Mouse (Mus musculus) T-cell, adult 2 months (primary cell): ENCODE data around the gene Arhgef3.

ENCODE experiments used
- DNase-seq: peaks from one replicate; pipeline ENCODE4 v3.0.0; 2022; ENCODE audit warnings: low spot score

The Arhgef3 gene

DNA sequence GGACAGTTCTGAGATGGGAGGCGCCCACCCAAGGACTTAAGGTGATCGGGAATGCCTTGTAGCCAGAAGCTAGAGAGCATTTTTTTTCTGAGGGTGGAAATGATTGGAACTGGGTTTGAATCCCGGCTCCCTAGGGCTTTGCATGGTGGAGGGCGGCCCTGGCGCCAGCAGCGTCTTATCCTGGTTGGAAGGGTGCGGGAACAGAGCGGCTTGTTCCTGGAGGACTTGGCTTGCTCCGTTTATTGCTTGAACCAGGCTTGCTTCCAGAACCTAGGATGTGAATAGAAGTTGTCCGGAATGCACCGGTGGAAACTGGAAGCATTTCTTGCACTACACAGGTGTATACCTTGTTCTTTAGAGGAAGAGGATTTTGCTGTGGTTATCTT is 569 bp downstream of the Arhgef3 start:
- no peak for DNase-seq

DNA sequence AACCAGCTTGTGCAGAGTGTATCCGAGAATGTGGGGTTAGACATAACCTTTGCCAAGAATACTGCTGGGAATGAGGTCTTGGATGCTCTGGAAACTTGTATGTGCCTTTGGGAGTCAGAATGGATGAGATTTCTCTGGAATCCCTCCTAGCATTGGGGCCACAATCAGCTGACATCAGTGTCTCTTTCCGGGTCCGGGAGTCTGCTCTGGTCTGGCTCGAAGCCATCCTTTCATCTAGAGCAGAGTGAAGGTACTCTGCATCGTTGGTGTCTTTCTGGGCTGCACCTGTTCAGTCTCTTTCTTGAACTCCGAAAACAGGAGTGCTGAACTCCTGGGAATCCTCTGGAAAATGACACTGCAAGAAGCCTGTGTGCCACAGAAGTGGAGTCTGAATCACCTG is 1.3 kb downstream of the Arhgef3 start:
- DNase-seq: no peak

- no peak for DNase-seq
These were observed 2.0 kb downstream of the Arhgef3 start for GRCm38 (mm10) chr14:27116577-27117165.

DNA sequence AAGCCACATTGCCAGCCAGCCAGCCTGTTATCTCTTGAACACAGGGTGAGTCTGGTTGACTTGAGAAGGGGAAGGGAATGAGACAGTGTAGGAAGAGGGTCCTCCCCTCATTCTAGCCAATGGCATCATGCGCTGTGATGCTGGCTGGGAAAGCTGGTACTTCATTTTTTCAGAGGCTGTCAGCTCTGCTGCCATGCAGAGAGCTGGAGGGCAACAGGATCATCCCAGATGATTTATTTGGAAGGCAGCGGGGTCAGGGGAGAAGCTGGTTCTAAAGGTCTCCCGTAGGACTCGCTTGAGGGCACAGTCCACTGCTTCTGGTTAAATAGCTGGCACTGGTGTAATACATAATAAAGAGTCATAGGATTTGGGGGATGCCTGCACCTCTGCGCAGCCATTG is 3.8 kb downstream of the Arhgef3 start:
- DNase-seq: no peak

- no peak for DNase-seq
These were observed 7.9 kb downstream of the Arhgef3 start for GRCm38 (mm10) chr14:27122646-27123045.

GRCm38 (mm10) chr14:27123543-27123942 is 8.8 kb downstream of the Arhgef3 start:
- no peak for DNase-seq

DNA sequence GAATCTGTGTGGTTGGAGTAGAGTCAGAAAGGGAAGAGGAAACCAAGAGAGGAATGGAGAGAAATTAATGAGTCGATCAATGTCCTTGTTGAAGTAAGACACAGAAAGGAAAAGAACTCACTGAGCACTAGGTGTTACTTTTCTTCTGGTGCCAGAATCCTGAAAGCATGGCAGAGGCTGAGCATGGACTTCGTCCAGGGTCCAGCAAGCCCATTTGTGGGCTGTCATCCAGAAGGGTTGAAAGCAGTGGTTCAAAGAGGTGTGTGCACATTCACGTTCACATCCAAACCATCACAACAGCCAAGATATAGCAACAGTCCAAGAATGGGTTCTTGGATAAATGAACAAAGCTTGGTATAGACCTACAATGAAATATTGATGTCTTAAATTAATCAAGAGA is 15.3 kb downstream of the Arhgef3 start:
- no peak for DNase-seq

GRCm38 (mm10) chr14:27130676-27131075 is 16.0 kb downstream of the Arhgef3 start:
- DNase-seq: no peak

DNA sequence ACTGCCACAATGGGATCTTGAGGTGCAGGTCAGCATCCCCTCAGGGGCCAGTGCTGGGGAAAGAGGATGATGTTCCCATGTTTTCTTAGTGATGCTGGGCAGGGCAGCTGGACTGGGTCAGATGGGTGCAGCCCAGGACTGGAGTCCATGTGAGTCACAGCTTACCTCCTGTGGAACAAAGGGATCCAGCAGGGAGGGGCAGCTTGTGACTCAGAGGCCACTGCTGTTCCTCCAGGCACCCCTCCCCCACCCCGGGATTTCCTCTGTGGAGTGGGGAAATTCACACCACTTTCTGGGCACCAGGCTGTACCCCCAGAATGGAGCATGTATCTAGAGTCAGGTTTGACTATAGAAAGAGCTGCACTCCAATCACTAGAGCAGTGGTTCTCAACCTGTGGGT is 16.8 kb downstream of the Arhgef3 start:
- DNase-seq: no peak

DNA sequence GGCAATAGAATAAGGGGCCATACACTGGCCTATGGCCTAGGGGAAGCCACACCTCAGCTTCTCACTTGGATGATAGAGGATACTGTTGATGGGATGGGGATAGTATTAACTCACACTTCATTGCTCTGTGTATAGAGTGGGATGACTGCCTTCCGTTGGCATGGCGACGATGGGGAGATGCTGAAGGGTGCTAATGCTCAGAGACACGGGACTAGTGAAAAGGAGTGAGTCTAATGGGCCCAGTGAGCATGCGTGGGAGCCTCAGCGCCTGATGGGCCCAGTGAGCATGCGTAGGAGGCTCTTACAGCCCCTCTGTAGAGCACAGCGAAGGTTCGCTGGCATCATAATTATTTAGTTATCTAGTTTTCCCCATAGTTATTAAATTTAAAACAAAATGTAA is 24.2 kb downstream of the Arhgef3 start:
- DNase-seq: no peak

GRCm38 (mm10) chr14:27139968-27140367 is 25.3 kb downstream of the Arhgef3 start:
- no peak for DNase-seq

GRCm38 (mm10) chr14:27141486-27141885 is 26.8 kb downstream of the Arhgef3 start:
- no peak for DNase-seq

GRCm38 (mm10) chr14:27142680-27143079 is 28.0 kb downstream of the Arhgef3 start:
- no peak for DNase-seq

DNA sequence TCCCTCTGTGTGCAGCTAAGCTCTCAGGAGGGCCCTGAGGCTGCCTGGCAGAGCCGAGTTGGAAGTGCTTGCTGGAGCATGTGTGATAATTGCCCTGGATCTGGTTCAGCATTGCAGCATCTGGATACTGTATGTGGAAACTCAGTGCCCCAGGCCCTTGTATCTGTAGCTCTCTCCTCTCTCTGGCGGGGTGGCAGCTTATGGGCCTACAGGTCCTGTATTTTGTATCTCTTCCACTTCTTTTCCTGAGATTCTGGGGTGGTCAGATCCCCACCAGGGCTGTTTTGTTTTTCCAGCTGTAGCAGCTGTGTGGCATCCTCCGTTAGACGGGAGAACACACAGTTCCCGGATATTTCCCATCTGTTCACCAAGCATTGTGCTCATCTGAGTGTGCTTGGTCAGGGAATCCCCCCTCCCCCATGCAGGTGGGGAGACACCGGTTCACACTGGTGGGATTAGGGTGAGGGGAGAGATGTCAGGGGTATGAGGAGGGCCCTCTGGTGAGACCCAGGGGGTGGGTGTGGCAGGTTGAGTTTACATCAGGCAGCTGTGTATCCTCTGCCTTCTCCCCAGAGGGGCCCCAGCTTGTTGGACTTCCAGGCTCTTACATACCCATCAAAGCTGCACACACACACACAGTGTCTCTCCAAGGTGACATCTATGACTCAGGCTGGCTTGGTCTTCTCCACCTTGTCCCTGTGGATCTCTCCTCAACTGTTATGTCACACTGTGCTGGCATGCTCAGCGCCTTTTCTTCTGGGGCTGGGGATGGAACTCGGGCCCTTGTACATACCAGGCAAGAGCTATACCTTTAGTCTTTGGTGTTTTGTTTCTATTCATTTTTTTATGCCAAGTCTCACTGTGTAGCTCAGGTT is 30.7 kb downstream of the Arhgef3 start:
- DNase-seq: no peak

DNA sequence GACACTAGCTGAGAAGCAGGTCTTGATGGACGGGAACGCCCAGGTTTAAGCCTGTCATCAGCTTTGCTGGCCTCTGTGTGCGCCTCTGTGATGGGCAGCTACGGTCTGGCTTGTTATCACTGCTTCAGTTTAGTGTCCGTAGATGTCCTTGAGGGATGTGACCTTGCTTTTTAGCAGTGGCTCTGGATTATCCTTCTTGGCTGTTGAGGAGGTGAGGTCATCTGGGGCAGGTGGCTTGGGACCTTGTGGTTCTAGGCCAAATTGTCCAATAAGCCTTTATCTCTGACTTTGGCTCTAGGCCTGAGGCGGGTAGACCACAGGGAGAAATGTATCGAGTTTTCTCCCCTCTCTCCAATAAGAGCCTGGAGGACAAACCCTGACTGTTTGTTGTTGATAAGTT is 33.0 kb downstream of the Arhgef3 start:
- DNase-seq: no peak

GRCm38 (mm10) chr14:27149401-27149800 is 34.7 kb downstream of the Arhgef3 start:
- no peak for DNase-seq

- DNase-seq: no peak
These were observed 35.4 kb downstream of the Arhgef3 start for GRCm38 (mm10) chr14:27150011-27150640.

DNA sequence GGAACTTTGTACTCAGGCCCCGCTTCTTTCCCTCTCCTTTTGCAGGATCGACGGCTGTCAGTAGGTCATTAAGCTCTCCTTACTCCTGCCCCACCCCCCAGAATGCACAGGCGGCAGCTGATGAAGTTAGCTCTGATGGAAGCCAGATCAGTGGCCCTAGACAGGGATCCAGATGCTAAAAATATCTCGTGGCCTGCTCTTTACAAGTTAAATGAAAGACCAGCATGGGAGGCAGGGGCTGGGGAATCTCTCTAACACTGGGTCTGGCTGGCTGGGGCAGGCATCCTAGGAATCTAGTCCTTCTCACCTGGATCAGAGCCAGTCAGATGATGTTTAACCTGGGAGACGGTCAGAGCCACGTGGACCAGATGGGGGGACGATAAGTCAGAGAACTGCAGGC is 36.7 kb downstream of the Arhgef3 start:
- no peak for DNase-seq

DNA sequence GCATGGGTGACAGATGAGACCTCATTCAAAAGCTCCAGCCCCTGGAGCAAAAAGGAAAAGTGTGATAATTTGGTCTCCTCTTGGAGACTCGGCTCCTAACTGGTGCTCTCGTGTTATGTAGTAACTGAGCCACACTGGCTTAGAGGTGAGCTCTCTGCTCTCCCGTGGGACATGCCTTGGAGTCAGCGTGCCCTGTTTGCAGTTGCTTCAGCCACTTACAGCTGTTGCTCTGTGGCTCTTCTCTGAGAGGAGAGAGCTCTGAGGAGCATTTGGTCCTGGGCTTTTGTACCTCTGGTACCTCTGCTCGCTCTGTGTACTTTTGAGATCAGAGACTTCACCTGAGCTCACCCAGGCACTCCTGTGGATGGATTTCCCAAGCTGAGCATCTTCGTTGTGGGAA is 40.4 kb downstream of the Arhgef3 start:
- DNase-seq: no peak

GRCm38 (mm10) chr14:27156032-27156431 is 41.3 kb downstream of the Arhgef3 start:
- DNase-seq: no peak

- no peak for DNase-seq
These were observed 43.4 kb downstream of the Arhgef3 start for GRCm38 (mm10) chr14:27158133-27158532.

DNA sequence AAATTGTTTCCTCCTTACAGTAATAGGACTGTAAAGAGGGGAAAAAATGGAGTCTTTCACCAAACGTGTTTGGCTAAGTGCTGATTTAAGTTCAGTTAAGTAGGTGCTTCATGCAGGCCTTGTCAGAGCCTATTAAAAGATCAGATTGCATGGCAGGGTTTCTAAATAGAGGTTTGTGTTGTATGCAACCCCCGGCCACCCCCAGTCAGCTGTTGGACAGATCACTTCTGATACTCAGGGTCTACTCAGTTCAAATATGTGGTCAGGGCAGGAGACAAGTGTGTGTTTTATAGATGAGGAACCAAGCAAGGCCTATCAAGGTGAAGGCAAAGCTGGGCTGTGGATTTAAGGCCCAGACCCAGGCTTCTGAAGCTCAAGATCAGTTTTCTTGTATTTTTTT is 44.1 kb downstream of the Arhgef3 start:
- no peak for DNase-seq

- DNase-seq: no peak
These were observed 46.1 kb downstream of the Arhgef3 start for GRCm38 (mm10) chr14:27160762-27161161.
